Mouse (Mus musculus) duodenum, adult 2 months (tissue): ENCODE data around the gene Kcnk10. TPM values are rescaled to one million over a fixed set of nuclear protein-coding genes. Genes with fewer than 3 reads are reported as not detected.

Source experiments
- polyA plus RNA-seq: library from polyadenylated mRNA; depleted of rRNA; stranded (reverse); fragments of >200 nt; gene quantifications from 2 replicates; pipeline ENCODE4 v1.2.3, GENCODE M21; 2012; ENCODE audit warnings: low replicate concordance; rRNA removed

The Kcnk10 gene
- 1.4 and 2.3 TPM in 2 replicates for polyA plus RNA-seq

DNA sequence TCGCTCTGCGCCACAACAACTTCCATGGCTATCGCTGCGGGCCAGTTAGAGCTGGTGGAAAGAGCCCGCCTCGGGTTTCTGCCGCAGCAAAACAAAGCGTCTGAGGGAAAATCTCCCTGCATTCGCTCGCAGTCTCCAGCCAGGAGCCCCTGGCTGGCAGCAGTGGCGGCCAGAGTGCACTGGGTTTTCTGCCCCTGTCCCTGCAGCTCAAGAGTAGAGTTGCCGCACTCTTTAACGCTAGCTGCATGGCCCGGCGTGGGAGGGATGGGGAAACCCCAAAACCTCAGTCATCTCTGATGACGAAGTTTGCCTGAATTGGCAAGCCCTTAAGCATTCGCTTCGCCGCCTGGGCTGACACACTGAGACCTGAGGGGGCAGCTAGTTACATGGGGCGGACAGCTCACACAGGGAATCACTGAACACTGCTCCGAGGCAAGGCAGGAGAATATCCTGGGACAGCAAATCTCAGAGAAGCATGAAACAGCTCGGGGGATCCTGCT, at the start of gene Kcnk10:
TSS of gene Kcnk10 (minus strand) at position 450 of the 500 bp plus-strand sequence.

DNA sequence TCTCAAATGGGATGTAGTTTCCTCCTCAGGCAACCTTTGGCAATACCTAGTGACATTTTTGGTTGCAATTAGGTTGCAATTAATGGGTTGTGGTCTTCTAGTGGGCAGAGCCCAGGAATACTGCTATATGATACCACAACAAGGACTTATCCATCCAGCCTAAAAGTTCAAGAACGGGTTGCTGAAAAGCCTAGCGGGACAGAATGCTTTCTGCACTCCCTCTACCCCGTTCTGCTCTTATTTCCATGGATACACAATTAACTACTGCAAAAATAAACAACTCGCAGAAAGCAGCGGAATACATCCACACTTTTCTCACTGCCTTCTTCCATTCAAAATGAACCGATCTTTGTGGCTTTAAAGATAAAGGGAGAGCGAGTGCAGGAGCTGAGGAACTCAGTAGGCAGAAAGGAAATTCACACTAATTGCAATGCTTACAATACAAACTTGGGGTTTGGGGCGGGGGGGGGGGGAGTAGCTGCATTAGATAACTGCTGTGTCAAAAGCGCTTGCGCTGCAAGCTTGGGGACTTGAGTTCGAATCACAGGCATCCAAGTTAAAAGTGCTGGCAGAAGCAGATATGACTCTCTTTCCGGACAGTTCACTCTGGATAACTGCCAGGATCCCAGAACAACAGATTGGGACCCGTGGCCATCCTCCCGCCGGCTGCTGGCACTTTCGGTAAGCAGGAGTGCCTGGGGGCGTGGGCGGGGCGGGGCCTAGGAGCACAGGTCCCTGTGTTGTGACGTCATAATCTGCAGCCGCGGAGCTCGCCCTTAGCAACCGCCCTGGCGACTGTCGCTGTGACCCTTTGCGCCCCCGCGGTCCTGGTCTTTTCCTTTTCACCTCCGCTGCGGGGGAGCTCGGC, 49.5 kb upstream of the Kcnk10 start, which contains the start of gene Spata7:
TSS of gene Spata7 (plus strand) at position 766 of the 868 bp plus-strand sequence.

Other genes starting within 250 kb of the Kcnk10 start
- 0.44 and 0.49 TPM in 2 replicates for gene Spata7, start 49.8 kb upstream of the Kcnk10 start, polyA plus RNA-seq
- gene Ptpn21, start 159.1 kb upstream of the Kcnk10 start, polyA plus RNA-seq: 10.5 and 12.1 TPM in 2 replicates
- gene Zc3h14, start 168.7 kb upstream of the Kcnk10 start, polyA plus RNA-seq: 5.9 and 7.3 TPM in 2 replicates